Mouse (Mus musculus): ENCODE measurements around the gene Fam107b. TPM values are rescaled to one million over a fixed set of nuclear protein-coding genes. Genes with fewer than 3 reads are reported as not detected.

Gene Fam107b
- polyA plus RNA-seq, 1 experiment from 2014 or later, result 38.7 TPM

Other genes starting within 250 kb of the Fam107b start
- gene Rpp38, start 237.8 kb upstream of the Fam107b start, polyA plus RNA-seq (2014; fragmentation: Nextera tagmentation; extraction: Ambion mirVana), result 13.2 and 15.4 TPM in 2 replicates
- gene Acbd7, start 234.3 kb upstream of the Fam107b start, polyA plus RNA-seq (2014; fragmentation: Nextera tagmentation; extraction: Ambion mirVana), result 3.4 and 4.2 TPM in 2 replicates
- not detected in 2 replicates for gene Olah, start 173.3 kb upstream of the Fam107b start, polyA plus RNA-seq (2014; fragmentation: Nextera tagmentation; extraction: Ambion mirVana)
- 6.5 and 8.4 TPM in 2 replicates for gene Meig1, start 147.8 kb upstream of the Fam107b start, polyA plus RNA-seq (2014; fragmentation: Nextera tagmentation; extraction: Ambion mirVana)
- 7.4 and 9.4 TPM in 2 replicates for gene Dclre1c, start 146.4 kb upstream of the Fam107b start, polyA plus RNA-seq (2014; fragmentation: Nextera tagmentation; extraction: Ambion mirVana)
- gene Suv39h2, start 95.5 kb upstream of the Fam107b start, polyA plus RNA-seq (2014; fragmentation: Nextera tagmentation; extraction: Ambion mirVana), result 10.0 and 11.1 TPM in 2 replicates
- gene Gm45902, start 57.7 kb upstream of the Fam107b start, polyA plus RNA-seq (2014; fragmentation: Nextera tagmentation; extraction: Ambion mirVana), result 7.5 and 8.8 TPM in 2 replicates
- gene Hspa14, start 57.7 kb upstream of the Fam107b start, polyA plus RNA-seq (2014; fragmentation: Nextera tagmentation; extraction: Ambion mirVana), result 66.4 and 67.7 TPM in 2 replicates
- 0.10 and 0.24 TPM in 2 replicates for gene Cdnf, start 57.5 kb upstream of the Fam107b start, polyA plus RNA-seq (2014; fragmentation: Nextera tagmentation; extraction: Ambion mirVana)

All from hindbrain, embryonic 14.5 days (tissue).